Mouse (Mus musculus): ENCODE measurements around the gene Defa34.
"Not testable (repeated sequence)": the region's sequence is repeated elsewhere in the genome, so short reads cannot be mapped to it uniquely, and the experiment has no call there.

Defa34 gene

GRCm38 (mm10) chr8:21665497-21665896, at the start of gene Defa34:
Gene Defa34, plus strand, starts transcription at chr8:21665797.
- DNase-seq, result not testable (repeated sequence)

GRCm38 (mm10) chr8:21617883-21618282, 47.7 kb upstream of the Defa34 start, which contains the start of gene Defa26:
Gene Defa26, plus strand, starts transcription at chr8:21618183.
- not testable (repeated sequence) for DNase-seq

- not testable (repeated sequence) for DNase-seq
Measured at GRCm38 (mm10) chr8:21655480-21655879, 10.1 kb upstream of the Defa34 start, which contains the start of gene Defa17. Gene Defa17, plus strand, starts transcription at chr8:21655780.

- not testable (repeated sequence) for DNase-seq
Measured at GRCm38 (mm10) chr8:21703545-21703944, 37.9 kb downstream of the Defa34 start, which contains the start of gene AY761184. Gene AY761184, minus strand, starts transcription at chr8:21703645.
